26 mouse cellular contexts compared by ENCODE assay signal in the genomic region with DNA sequence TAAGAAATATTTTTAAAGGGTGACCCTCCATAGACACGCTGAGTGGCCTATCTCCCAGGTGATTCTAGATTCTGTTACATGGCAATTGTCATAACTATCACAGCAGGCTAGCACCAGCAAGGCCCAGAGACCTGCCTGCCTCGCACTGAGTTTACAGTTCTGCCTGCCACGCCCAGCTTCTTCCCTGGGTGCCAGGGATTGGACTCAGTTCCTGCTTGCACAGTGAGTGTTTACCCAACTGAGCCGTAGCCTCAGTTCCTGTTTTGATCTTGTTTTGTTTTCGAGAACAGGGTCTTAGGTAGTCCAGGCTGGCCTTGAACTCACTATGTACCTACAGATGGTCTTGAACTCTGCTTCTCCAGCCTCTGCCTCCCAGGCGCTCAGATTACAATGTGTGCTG. TPM values are rescaled to one million over a fixed set of nuclear protein-coding genes. Genes with fewer than 3 reads are reported as not detected.
A peak's percentile ranks its signal among the peaks of the same experiment; 100 is the strongest.
DNase-seq lines count a peak whose midpoint lies in the region; ATAC-seq and TF ChIP-seq lines count a peak whose summit lies in the region.
"Had no signal": no experiment of that assay in that cellular context is flagged by ENCODE, and none has a peak within 500 bp of the region (broad histone marks: within the 10 kb centered on the region; RNA-seq: fewer than 3 reads in every experiment).

No protein-coding gene starts in this region.

- no peak for TF ChIP-seq CTCF in MEL (IDR thresholded peaks at IDR 0.05 in 2 of 3, conservative IDR thresholded peaks at IDR 0.05 in 1 of 3; ENCODE audit: control insufficient read depth in 1 of 3, insufficient read depth in 1 of 3, low read depth in 2 of 3, low read length in 3 of 3, poor library complexity in 1 of 3, severe bottlenecking in 1 of 3)

- no peak for TF ChIP-seq POLR2A in MEL (IDR thresholded peaks at IDR 0.05; ENCODE audit: control insufficient read depth in 1 of 2, insufficient read depth in 1 of 2, low read depth in 1 of 2, low read length in 2 of 2, poor library complexity in 1 of 2)

- DNase-seq in MEL (ENCODE audit: low read depth, low spot score): peak; percentile 52
- DNase-seq in lung, postnatal 10 days: no peak
- DNase-seq in spleen, postnatal 36 days (ENCODE audit: low spot score in 2 of 2): no peak
- DNase-seq: adrenal gland, adult 2 months; adrenal gland, postnatal 10 days; adrenal gland, postnatal 25 days; B cell, adult 2 months; cerebellum, adult 11 months; cerebellum, adult 18-20 months; cerebellum, adult 8-10 months; cerebellum, adult 9-11 months; cerebellum, postnatal 14 days; cerebellum, postnatal 36 days; embryo, embryonic 11 days had no signal

- peaks cover 4 to 5% of the 10 kb centered on the region in 2 experiments; a peak in 1 of 4 replicates for H3K27me3 ChIP-seq in MEL (ENCODE audit: control insufficient read depth in 1 of 2, insufficient read depth in 2 of 2, low read length in 2 of 2)
- H3K27me3 ChIP-seq in forebrain, embryonic 12.5 days: peaks cover 82% of the 10 kb centered on the region

- H3K4me3 ChIP-seq in MEL (ENCODE audit: control insufficient read depth in 1 of 2, insufficient read depth in 1 of 2, low read depth in 2 of 2, low read length in 2 of 2): no peak overlapping the region; a peak in 1 of 4 replicates
- no peak overlapping the region for H3K4me3 ChIP-seq in forebrain, embryonic 12.5 days (replicated peaks)
- H3K4me3 ChIP-seq: embryonic facial prominence, embryonic 13.5 days; embryonic facial prominence, embryonic 15.5 days had no signal

- H3K27ac ChIP-seq in MEL (ENCODE audit: control insufficient read depth, low read depth, low read length): no peak overlapping the region
- H3K27ac ChIP-seq in forebrain, embryonic 12.5 days: no peak overlapping the region
- H3K27ac ChIP-seq: embryonic facial prominence, embryonic 13.5 days; embryonic facial prominence, embryonic 15.5 days had no signal

- ATAC-seq in megakaryocyte, adult 5-6 weeks (ENCODE audit: poor library complexity, severe bottlenecking): peak; percentile 62; the same call in 1 of the 2 replicates
- ATAC-seq in forebrain, embryonic 12.5 days (ENCODE audit: low FRiP score): no peak
- ATAC-seq: CD4-positive, CD25-positive, alpha-beta regulatory T cell, adult 4 months; forebrain, embryonic 14.5 days; forebrain, embryonic 16.5 days had no signal

- TF ChIP-seq RAD21 in MEL (IDR thresholded peaks at IDR 0.05; ENCODE audit: low read depth, low read length): no peak

- no peak overlapping the region for H3K9ac ChIP-seq in MEL (ENCODE audit: control insufficient read depth, low read depth, low read length, poor library complexity, severe bottlenecking)
- no peak overlapping the region for H3K9ac ChIP-seq in forebrain, embryonic 12.5 days
- H3K9ac ChIP-seq: embryonic facial prominence, embryonic 13.5 days; embryonic facial prominence, embryonic 15.5 days had no signal

- no peak overlapping the region for H3K4me2 ChIP-seq in forebrain, embryonic 12.5 days
- H3K4me2 ChIP-seq: embryonic facial prominence, embryonic 13.5 days; embryonic facial prominence, embryonic 15.5 days had no signal

- no peaks in the 10 kb centered on the region for H3K79me2 ChIP-seq in MEL (ENCODE audit: control insufficient read depth, insufficient read depth, low read length, poor library complexity)

- WGBS in forebrain, embryonic 12.5 days: 83% methylated on average over 6 of the region's 6 CpGs

- TF ChIP-seq EP300 in MEL (IDR thresholded peaks at IDR 0.05; ENCODE audit: low read depth in 1 of 2, low read length in 2 of 2): no peak

- no peaks in the 10 kb centered on the region for H3K4me1 ChIP-seq in MEL (ENCODE audit: control insufficient read depth in 1 of 2, insufficient read depth in 2 of 2, low read length in 2 of 2)
- H3K4me1 ChIP-seq in forebrain, embryonic 12.5 days: peaks cover 22% of the 10 kb centered on the region

- H3K9me3 ChIP-seq in MEL (replicated peaks; ENCODE audit: insufficient read depth, low read length): no peaks in the 10 kb centered on the region
- no peaks in the 10 kb centered on the region for H3K9me3 ChIP-seq in forebrain, embryonic 12.5 days
- H3K9me3 ChIP-seq: embryonic facial prominence, embryonic 13.5 days; embryonic facial prominence, embryonic 15.5 days; G1E had no signal

- H3K36me3 ChIP-seq in MEL (ENCODE audit: control insufficient read depth in 1 of 2, insufficient read depth in 2 of 2, low read length in 2 of 2): no peaks in the 10 kb centered on the region
- H3K36me3 ChIP-seq in forebrain, embryonic 12.5 days (replicated peaks): no peaks in the 10 kb centered on the region
- H3K36me3 ChIP-seq: embryonic facial prominence, embryonic 13.5 days; embryonic facial prominence, embryonic 15.5 days; G1E had no signal

TF ChIP-seq in MEL, 35 proteins besides CTCF, POLR2A, EP300 and RAD21:
- TF ChIP-seq ELF1 (IDR thresholded peaks at IDR 0.05; ENCODE audit: low read depth, low read length): no peak
TF ChIP-seq in MEL: peak in this region for 0.

RNA-seq across cellular contexts. Expression of gene Vsx2, which starts 2.0 kb away (rescaled TPM):
- not detected in 2 replicates for total RNA-seq in MEL (2012; rRNA removed)
- polyA plus RNA-seq in MEL (2012; ENCODE audit: insufficient read depth in 1 of 2, insufficient read length in 2 of 2, low read depth in 1 of 2, low replicate concordance in 2 of 2, missing spikeins in 1 of 2): not detected
- not detected in 2 replicates for total RNA-seq in megakaryocyte, adult 5-6 weeks (2015)
- total RNA-seq in megakaryocyte, adult 5-6 weeks (2017): not detected in 2 replicates
- 0.08 and 0.37 TPM in 2 replicates for polyA plus RNA-seq in forebrain, embryonic 12.5 days (2016; fragmentation: Nextera tagmentation; extraction: Ambion mirVana)
- total RNA-seq: adrenal gland, adult 2 months; adrenal gland, postnatal 10 days; adrenal gland, postnatal 25 days; adrenal gland, postnatal 4 days; CH12.LX; common myeloid progenitor, adult 5-6 weeks had no signal
- polyA plus RNA-seq: adrenal gland, adult 2 months; CD4-positive, CD25-positive, alpha-beta regulatory T cell, adult 4 months; forebrain, embryonic 11.5 days; forebrain, embryonic 14.5 days; G1E had no signal

RNA-seq across cellular contexts. Expression of gene Abcd4, which starts 49.6 kb away (rescaled TPM):
- 3.5 TPM in 2 replicates for total RNA-seq in MEL (2012; rRNA removed)
- 1 to 10 TPM in 1 of 2 experiments, not detected in 1; 7.1 TPM for polyA plus RNA-seq in MEL (2012; ENCODE audit: insufficient read depth in 1 of 2, insufficient read length in 2 of 2, low read depth in 1 of 2, low replicate concordance in 2 of 2, missing spikeins in 1 of 2)
- 3.1 and 4.7 TPM in 2 replicates for total RNA-seq in megakaryocyte, adult 5-6 weeks (2015)
- 4.5 TPM in 2 replicates for total RNA-seq in megakaryocyte, adult 5-6 weeks (2017)
- polyA plus RNA-seq in forebrain, embryonic 12.5 days (2016; fragmentation: Nextera tagmentation; extraction: Ambion mirVana): 14.3 and 14.4 TPM in 2 replicates
